Mouse (Mus musculus) megakaryocyte, embryonic 14.5 days (primary cell): ENCODE data around the gene Ap1s3.

Experiments used
- FLI1 ChIP-seq: IDR thresholded peaks from 2 replicates; pipeline ENCODE4 v1.6.1; 2012; ENCODE audit warnings: low read length, inconsistent platforms, mixed read lengths
- GATA1 ChIP-seq: IDR thresholded peaks from 3 replicates; pipeline ENCODE4 v1.6.1; 2012; ENCODE audit warnings: mixed read lengths, low read length, inconsistent platforms, borderline replicate concordance

DNA sequence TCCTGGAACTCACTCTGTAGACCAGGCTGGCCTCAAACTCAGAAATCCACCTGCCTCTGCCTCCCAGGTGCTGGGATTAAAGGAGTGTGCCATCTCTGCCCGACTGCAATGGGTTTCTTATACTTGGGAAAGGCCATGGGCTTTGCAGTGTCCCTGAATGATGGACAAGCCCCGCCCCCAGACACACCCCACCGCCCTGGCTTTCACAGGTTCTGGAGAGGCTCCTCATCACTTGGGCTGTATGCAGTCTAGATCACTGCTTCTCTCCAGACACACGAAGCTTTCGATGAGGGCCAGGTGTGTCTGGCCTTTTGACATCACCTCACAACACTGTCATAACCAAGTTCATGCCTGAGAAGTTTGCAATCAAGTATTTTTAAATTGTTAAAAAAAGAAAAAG lies 25.2 kb upstream of the Ap1s3 start:
- TF ChIP-seq GATA1: no peak
- TF ChIP-seq FLI1: no peak
